Mouse (Mus musculus) embryonic facial prominence, embryonic 12.5 days (tissue): Measurements from ENCODE around the gene Atf7ip2. TPM values are rescaled to one million over a fixed set of nuclear protein-coding genes. Genes with fewer than 3 reads are reported as not detected.
"Not testable (repeated sequence)": the region's sequence is repeated elsewhere in the genome, so short reads cannot be mapped to it uniquely, and the experiment has no call there.

Experiments
- ATAC-seq: fragments of 200-750 bp; cut with Nextera tagmentation; 2 replicates; pipeline ENCODE4 v1.8.0; 2017; ENCODE audit not compliant: insufficient number of reproducible peaks, insufficient read depth, low FRiP score, low TSS enrichment
- H3K27ac ChIP-seq: fragments of 300-500 bp; sonication (generic); 2 replicates; pipeline ENCODE4 v1.5.1; 2016; ENCODE audit warnings: mild to moderate bottlenecking
- H3K27me3 ChIP-seq: fragments of 300-500 bp; sonication (generic); 2 replicates; pipeline ENCODE4 v1.6.1; 2016; ENCODE audit warnings: mild to moderate bottlenecking, moderate library complexity
- H3K36me3 ChIP-seq: fragments of 300-500 bp; sonication (generic); 2 replicates; pipeline ENCODE4 v1.6.1; 2016; ENCODE audit warnings: mild to moderate bottlenecking
- H3K4me1 ChIP-seq: fragments of 300-500 bp; sonication (generic); 2 replicates; pipeline ENCODE4 v1.6.1; 2016
- H3K4me2 ChIP-seq: fragments of 300-500 bp; sonication (generic); replicated peaks from 2 replicates; pipeline ENCODE4 v1.6.1; 2016; ENCODE audit warnings: mild to moderate bottlenecking, moderate library complexity
- H3K4me3 ChIP-seq: fragments of 300-500 bp; sonication (generic); 2 replicates; pipeline ENCODE4 v1.5.1; 2016; ENCODE audit warnings: mild to moderate bottlenecking
- H3K9ac ChIP-seq: fragments of 300-500 bp; sonication (generic); 2 replicates; pipeline ENCODE4 v1.6.1; 2016; ENCODE audit warnings: mild to moderate bottlenecking, moderate library complexity
- H3K9me3 ChIP-seq: fragments of 300-500 bp; sonication (generic); 2 replicates; pipeline ENCODE4 v1.6.1; 2016; ENCODE audit warnings: mild to moderate bottlenecking, moderate library complexity
- WGBS: fragments of 180-500 bp; shearing (Covaris S2); methylation state at CpG from one replicate; pipeline ENCODE4 v1.1.7; 2016; 5-methylcytosine and 5-hydroxymethylcytosine counted together
- polyA plus RNA-seq: library from polyadenylated mRNA; unstranded; fragments of >200 nt; fragmentation: Nextera tagmentation; extraction: Ambion mirVana; gene quantifications from 2 replicates; pipeline ENCODE4 v1.2.1, GENCODE M21; 2016

Atf7ip2 gene
- 1.2 and 1.7 TPM in 2 replicates for polyA plus RNA-seq

- H3K9me3 ChIP-seq, result no peaks in the 10 kb centered on the region
- no peaks in the 10 kb centered on the region for H3K36me3 ChIP-seq
- H3K4me2 ChIP-seq, result peak within 1 kb of the TSS; percentile 97
- peaks cover 5% of the 10 kb centered on the region; the same call in 1 of the 2 replicates for H3K4me1 ChIP-seq
- H3K9ac ChIP-seq, result peak within 1 kb of the TSS; percentile 66
- no peak within 1 kb of the TSS for H3K27ac ChIP-seq
- ATAC-seq, result peak; percentile 97
- H3K4me3 ChIP-seq, result peak within 1 kb of the TSS; percentile 55
- under 1% methylated on average over 63 of the region's 63 CpGs for WGBS
- H3K27me3 ChIP-seq, result 0 out of 2 replicates have a peak, but pooled peaks cover 5% of the 10 kb centered on the region
Measured at GRCm38 (mm10) chr16:10192679-10193506, at the start of gene Atf7ip2. TSS of gene Atf7ip2 (plus strand) at chr16:10192712.

GRCm38 (mm10) chr16:10143166-10143565 is 49.3 kb upstream of the Atf7ip2 start:
- Histone ChIP-seq H3K4me3 (no peak overlapping the region), H3K9me3 (no peaks in the 10 kb centered on the region), H3K27me3 (no peaks in the 10 kb centered on the region), H3K9ac (no peak overlapping the region), H3K4me2 (no peak overlapping the region), H3K4me1 (no peaks in the 10 kb centered on the region), H3K27ac (no peak overlapping the region), H3K36me3 (no peaks in the 10 kb centered on the region)
- WGBS, result 69% methylated on average over 2 of the region's 2 CpGs
- ATAC-seq, result no peak

GRCm38 (mm10) chr16:10147401-10147800 is 45.1 kb upstream of the Atf7ip2 start:
- Histone ChIP-seq H3K27ac (no peak overlapping the region), H3K9ac (no peak overlapping the region)

GRCm38 (mm10) chr16:10169123-10169905 is 23.2 kb upstream of the Atf7ip2 start:
- 69% methylated on average over 8 of the region's 8 CpGs for WGBS
- H3K9ac ChIP-seq, result no peak overlapping the region
- no peaks in the 10 kb centered on the region for H3K4me1 ChIP-seq
- H3K4me2 ChIP-seq, result no peak overlapping the region
- no peaks in the 10 kb centered on the region for H3K36me3 ChIP-seq
- H3K9me3 ChIP-seq, result no peaks in the 10 kb centered on the region
- no peaks in the 10 kb centered on the region for H3K27me3 ChIP-seq
- ATAC-seq, result no peak
- H3K27ac ChIP-seq, result no peak overlapping the region
- no peak overlapping the region for H3K4me3 ChIP-seq

More at GRCm38 (mm10) chr16:10147401-10147800, 45.1 kb upstream of the Atf7ip2 start:
- WGBS, result 96% methylated on average over 5 of the region's 5 CpGs
- ATAC-seq, result no peak
- no peak overlapping the region for H3K4me2 ChIP-seq
- H3K9me3 ChIP-seq, result no peaks in the 10 kb centered on the region
- no peak overlapping the region for H3K4me3 ChIP-seq
- H3K36me3 ChIP-seq, result no peaks in the 10 kb centered on the region
- no peaks in the 10 kb centered on the region for H3K27me3 ChIP-seq
- no peaks in the 10 kb centered on the region for H3K4me1 ChIP-seq

GRCm38 (mm10) chr16:10170005-10170404 is 22.5 kb upstream of the Atf7ip2 start, which contains the start of gene Rpl39l:
TSS of gene Rpl39l (plus strand) at chr16:10170226.
- Histone ChIP-seq H3K9ac (no peak within 1 kb of the TSS), H3K36me3 (no peaks in the 10 kb centered on the region), H3K4me3 (no peak within 1 kb of the TSS), H3K4me2 (no peak within 1 kb of the TSS), H3K4me1 (no peaks in the 10 kb centered on the region), H3K27ac (no peak within 1 kb of the TSS), H3K27me3 (no peaks in the 10 kb centered on the region), H3K9me3 (no peaks in the 10 kb centered on the region)
- WGBS, result 85% methylated on average over 22 of the region's 22 CpGs
- no peak for ATAC-seq

- WGBS, result 80% methylated on average over 4 of the region's 4 CpGs
Measured at GRCm38 (mm10) chr16:10171276-10171675, 21.2 kb upstream of the Atf7ip2 start.

GRCm38 (mm10) chr16:10172179-10172820 is 20.2 kb upstream of the Atf7ip2 start:
- Histone ChIP-seq H3K27me3 (no peaks in the 10 kb centered on the region), H3K36me3 (no peaks in the 10 kb centered on the region), H3K9ac (no peak overlapping the region), H3K9me3 (no peaks in the 10 kb centered on the region; the same call in 1 of the 2 replicates), H3K4me3 (no peak overlapping the region), H3K4me1 (no peaks in the 10 kb centered on the region), H3K4me2 (no peak overlapping the region), H3K27ac (no peak overlapping the region)
- WGBS, result 91% methylated on average over 3 of the region's 3 CpGs
- no peak for ATAC-seq

More at GRCm38 (mm10) chr16:10171276-10171675, 21.2 kb upstream of the Atf7ip2 start:
- Histone ChIP-seq H3K4me2 (no peak overlapping the region), H3K4me3 (no peak overlapping the region), H3K4me1 (no peaks in the 10 kb centered on the region), H3K36me3 (no peaks in the 10 kb centered on the region), H3K27ac (no peak overlapping the region), H3K9me3 (no peaks in the 10 kb centered on the region), H3K9ac (no peak overlapping the region), H3K27me3 (no peaks in the 10 kb centered on the region)
- no peak for ATAC-seq

GRCm38 (mm10) chr16:10187461-10187860 is 5.1 kb upstream of the Atf7ip2 start:
- not testable (repeated sequence) for H3K27ac ChIP-seq, H3K4me1 ChIP-seq, H3K36me3 ChIP-seq, ATAC-seq, H3K4me3 ChIP-seq, H3K27me3 ChIP-seq, H3K4me2 ChIP-seq, H3K9ac ChIP-seq
- peaks cover 24% of the 10 kb centered on the region for H3K9me3 ChIP-seq
- whole genome bisulfite sequencing, result 93% methylated on average over 10 of the region's 10 CpGs

- Histone ChIP-seq H3K4me3 (no peak overlapping the region), H3K36me3 (no peaks in the 10 kb centered on the region), H3K27me3 (no peaks in the 10 kb centered on the region), H3K4me2 (no peak overlapping the region), H3K9me3 (no peaks in the 10 kb centered on the region), H3K27ac (no peak overlapping the region), H3K4me1 (no peaks in the 10 kb centered on the region), H3K9ac (no peak overlapping the region)
- no peak for ATAC-seq
- 77% methylated on average over 1 of the region's 1 CpGs for WGBS
Measured at GRCm38 (mm10) chr16:10208777-10209176, 16.3 kb downstream of the Atf7ip2 start.

GRCm38 (mm10) chr16:10216366-10216765 is 23.9 kb downstream of the Atf7ip2 start:
- not testable (repeated sequence) for H3K4me2 ChIP-seq, H3K4me1 ChIP-seq, H3K9ac ChIP-seq, ATAC-seq, H3K27me3 ChIP-seq, H3K9me3 ChIP-seq, H3K4me3 ChIP-seq, H3K27ac ChIP-seq, H3K36me3 ChIP-seq
- whole genome bisulfite sequencing, result 75% methylated on average over 1 of the region's 1 CpGs

GRCm38 (mm10) chr16:10217020-10217419 is 24.5 kb downstream of the Atf7ip2 start:
- H3K9me3 ChIP-seq, ATAC-seq, H3K36me3 ChIP-seq, H3K9ac ChIP-seq, H3K4me2 ChIP-seq, H3K27ac ChIP-seq, H3K4me3 ChIP-seq, H3K4me1 ChIP-seq, H3K27me3 ChIP-seq: not testable (repeated sequence)
- WGBS, result 86% methylated on average over 2 of the region's 2 CpGs
